Comparison of ENCODE assay signal across 14 mouse cellular contexts in genomic region chr8:91507681-91508097, GRCm38 (mm10).
DNase-seq lines count a peak whose midpoint lies in the region; ATAC-seq and TF ChIP-seq lines count a peak whose summit lies in the region.
"Had no signal": no experiment of that assay in that cellular context is flagged by ENCODE, and none has a peak within 500 bp of the region (broad histone marks: within the 10 kb centered on the region; RNA-seq: fewer than 3 reads in every experiment).

No protein-coding gene starts in this region.

- TF ChIP-seq EP300 in heart, postnatal 0 days (IDR thresholded peaks at IDR 0.05; ENCODE audit: low read depth): no peak

- no peaks in the 10 kb centered on the region for H3K36me3 ChIP-seq in heart, postnatal 0 days (replicated peaks; ENCODE audit: control insufficient read depth, insufficient read depth, low read length)
- H3K36me3 ChIP-seq: limb, embryonic 12.5 days had no signal

- H3K9me3 ChIP-seq in heart, postnatal 0 days (replicated peaks; ENCODE audit: control insufficient read depth, low read length): no peaks in the 10 kb centered on the region
- H3K9me3 ChIP-seq: limb, embryonic 12.5 days had no signal

- peak; percentile 61 for DNase-seq in adrenal gland, adult 2 months
- DNase-seq in adrenal gland, adult 18-20 months (ENCODE audit: low spot score in 2 of 2): no peak
- no peak for DNase-seq in heart, postnatal 0 days (ENCODE audit: low spot score)
- no peak for DNase-seq in heart, postnatal 36 days
- peak; percentile 16 for DNase-seq in CD4-positive helper T cell, adult 2 months (ENCODE audit: low read depth, low spot score)
- no peak for DNase-seq in cerebellum, adult 2 months
- DNase-seq: cerebellum, postnatal 36 days; gastrocnemius, postnatal 25 days; kidney, adult 11 months; lung, embryonic 14.5 days had no signal

- no peak overlapping the region for H3K4me2 ChIP-seq in heart, postnatal 0 days (ENCODE audit: low read depth, low read length)
- H3K4me2 ChIP-seq: limb, embryonic 12.5 days; lung, embryonic 14.5 days had no signal

- peak overlapping the region; percentile 51; the same call in 1 of the 2 replicates for H3K27ac ChIP-seq in heart, postnatal 0 days (ENCODE audit: low read depth)
- no peak overlapping the region for H3K27ac ChIP-seq in cerebellum, adult 2 months (ENCODE audit: insufficient read depth, low read length)

- intact Hi-C loops in heart, postnatal 36 days (cut with DNase I): no loop called here

- 47% methylated on average over 7 of the region's 7 CpGs for WGBS in heart, postnatal 0 days
- 78% methylated on average over 7 of the region's 7 CpGs for WGBS in cerebellum, adult 2 months

- H3K27me3 ChIP-seq in heart, postnatal 0 days (ENCODE audit: control insufficient read depth, insufficient read depth, low read length): no peaks in the 10 kb centered on the region
- no peaks in the 10 kb centered on the region for H3K27me3 ChIP-seq in cerebellum, adult 2 months (ENCODE audit: control insufficient read depth, insufficient read depth, low read length)

- H3K9ac ChIP-seq in heart, postnatal 0 days (replicated peaks; ENCODE audit: low read depth, low read length): no peak overlapping the region
- H3K9ac ChIP-seq: limb, embryonic 12.5 days; lung, embryonic 14.5 days had no signal

- no peak for TF ChIP-seq POLR2A in cerebellum, adult 2 months (IDR thresholded peaks at IDR 0.05; ENCODE audit: borderline replicate concordance, insufficient read depth, low read length)

- no peak overlapping the region for H3K4me3 ChIP-seq in heart, postnatal 0 days (ENCODE audit: low read depth, low read length)
- H3K4me3 ChIP-seq in cerebellum, adult 2 months (replicated peaks; ENCODE audit: insufficient read depth, low read depth, low read length): no peak overlapping the region
- H3K4me3 ChIP-seq: limb, embryonic 12.5 days had no signal

- TF ChIP-seq CTCF in heart, postnatal 0 days (IDR thresholded peaks at IDR 0.05; ENCODE audit: low read depth): no peak
- no peak for TF ChIP-seq CTCF in cerebellum, adult 2 months (IDR thresholded peaks at IDR 0.05; ENCODE audit: borderline replicate concordance, insufficient read depth, low read depth, low read length)

- ATAC-seq in heart, postnatal 0 days (ENCODE audit: insufficient read depth, low read depth): no peak
- ATAC-seq in granulocyte monocyte progenitor cell, adult 5-6 weeks (replicated peaks; ENCODE audit: poor library complexity, severe bottlenecking): peak; percentile 41
- ATAC-seq in erythroblast, adult 5-6 weeks (replicated peaks; ENCODE audit: low FRiP score, poor library complexity, severe bottlenecking): no peak
- ATAC-seq: midbrain, embryonic 16.5 days had no signal

- peaks cover 43% of the 10 kb centered on the region for H3K4me1 ChIP-seq in heart, postnatal 0 days (ENCODE audit: control insufficient read depth, insufficient read depth)
- H3K4me1 ChIP-seq in cerebellum, adult 2 months (ENCODE audit: control insufficient read depth, insufficient read depth, low read length): peaks cover 33% of the 10 kb centered on the region

Comparison
In these comparisons a context has a peak if more than half of its experiments do, and no peak if none do; other contexts are left out.
1. DNase-seq: peak in adrenal gland, adult 2 months (single experiment) and CD4-positive helper T cell, adult 2 months (single experiment); none in adrenal gland, adult 18-20 months (0 of 2), heart, postnatal 0 days (single experiment), heart, postnatal 36 days (0 of 2) and cerebellum, adult 2 months (0 of 2).